Mouse (Mus musculus): ENCODE results near the gene Clec2l.

DNA sequence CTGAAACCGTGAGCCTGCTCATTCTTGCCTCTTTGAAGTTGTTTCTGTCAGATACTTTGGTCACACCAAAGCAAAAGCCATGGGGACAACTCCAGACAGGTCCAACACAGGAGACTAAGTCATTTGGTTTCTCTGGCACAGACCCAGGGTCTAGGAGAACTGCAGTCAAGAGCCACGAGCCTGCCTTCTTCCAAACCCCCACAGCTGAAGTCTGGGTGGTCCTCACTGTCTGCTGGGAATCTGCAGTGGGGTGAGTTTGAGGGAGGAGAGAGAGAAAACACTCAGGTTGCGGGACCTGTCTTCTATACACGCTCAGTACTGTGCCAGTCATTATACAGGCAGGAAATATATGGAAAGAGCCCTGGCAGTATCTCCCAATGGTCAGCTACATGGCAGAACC is 35.4 kb upstream of the Clec2l start:
- TF ChIP-seq POLR2A (IDR thresholded peaks at IDR 0.05; ENCODE audit: low read depth, low read length) (no peak), CTCF (conservative IDR thresholded peaks at IDR 0.05; ENCODE audit: insufficient read depth, insufficient read length, low read depth, low read length) (no peak)
